Mouse (Mus musculus) myocyte (in vitro differentiated cells): ENCODE results near the gene Zfp518b. TPM values are rescaled to one million over a fixed set of nuclear protein-coding genes. Genes with fewer than 3 reads are reported as not detected.

Experiments
- H3K27me3 ChIP-seq: one replicate; pipeline ENCODE4 v1.6.1; 2011; ENCODE audit not compliant: control insufficient read depth, insufficient read depth, insufficient read length
- H3K36me3 ChIP-seq: one replicate; pipeline ENCODE4 v1.6.1; 2011; ENCODE audit not compliant: control insufficient read depth, insufficient read depth
- H3K4me2 ChIP-seq: one replicate; pipeline ENCODE4 v1.6.1; 2011; ENCODE audit warnings: low read depth, control low read depth
- H3K4me3 ChIP-seq: one replicate; pipeline ENCODE4 v1.5.1; 2011; ENCODE audit warnings: mild to moderate bottlenecking, control low read depth, moderate library complexity
- H3K79me2 ChIP-seq: one replicate; pipeline ENCODE4 v1.6.1; 2011; ENCODE audit not compliant: control insufficient read depth, insufficient read depth
- H3ac ChIP-seq: one replicate; pipeline ENCODE4 v1.6.1; 2011; ENCODE audit not compliant: control insufficient read depth, insufficient read length
- CEBPB ChIP-seq: IDR thresholded peaks from 2 replicates; pipeline ENCODE4 v1.6.1; 2011; ENCODE audit warnings: mild to moderate bottlenecking, moderate library complexity; ENCODE audit not compliant: poor library complexity, insufficient read depth, severe bottlenecking
- E2F4 ChIP-seq: IDR thresholded peaks from one replicate; pipeline ENCODE4 v1.6.1; 2011; ENCODE audit warnings: mild to moderate bottlenecking, control low read depth, moderate library complexity; ENCODE audit not compliant: insufficient read depth
- MAX ChIP-seq: IDR thresholded peaks from one replicate; pipeline ENCODE4 v1.6.1; 2011; ENCODE audit warnings: low read depth, mild to moderate bottlenecking, control low read depth
- MYOD1 ChIP-seq, 3 experiments: IDR thresholded peaks; one replicate each; pipeline ENCODE4 v1.6.1; 2011; ENCODE audit warnings: control low read depth in 2 of 3, low read depth in 2 of 3, mild to moderate bottlenecking in 2 of 3, moderate library complexity in 1 of 3; ENCODE audit not compliant: insufficient read length in 2 of 3, control insufficient read depth in 1 of 3
- MYOG ChIP-seq, 3 experiments: IDR thresholded peaks; one replicate each; pipeline ENCODE4 v1.6.1; 2011; ENCODE audit warnings: control low read depth in 2 of 3, low read depth in 2 of 3, mild to moderate bottlenecking in 2 of 3; ENCODE audit not compliant: insufficient read length in 2 of 3, control insufficient read depth in 1 of 3, insufficient read depth in 1 of 3
- POLR2A ChIP-seq: IDR thresholded peaks from one replicate; pipeline ENCODE4 v1.6.1; 2011; ENCODE audit warnings: low read depth, mild to moderate bottlenecking, control low read depth, moderate library complexity; ENCODE audit not compliant: insufficient read length
- POLR2AphosphoS2 ChIP-seq: IDR thresholded peaks from one replicate; pipeline ENCODE4 v1.6.1; 2011; ENCODE audit warnings: low read depth, control low read depth; ENCODE audit not compliant: insufficient read length
- REST ChIP-seq: IDR thresholded peaks from one replicate; pipeline ENCODE4 v1.6.1; 2011; ENCODE audit warnings: mild to moderate bottlenecking, control low read depth, moderate library complexity; ENCODE audit not compliant: insufficient read depth, insufficient read length
- SRF ChIP-seq: IDR thresholded peaks from one replicate; pipeline ENCODE4 v1.6.1; 2011; ENCODE audit warnings: low read depth; ENCODE audit not compliant: control insufficient read depth, insufficient read length
- TCF12 ChIP-seq: IDR thresholded peaks from one replicate; pipeline ENCODE4 v1.6.1; 2011; ENCODE audit warnings: mild to moderate bottlenecking, control low read depth; ENCODE audit not compliant: poor library complexity, insufficient read depth, severe bottlenecking
- TCF3 ChIP-seq: IDR thresholded peaks from one replicate; pipeline ENCODE4 v1.6.1; 2011; ENCODE audit warnings: low read depth, control low read depth; ENCODE audit not compliant: insufficient read length
- USF1 ChIP-seq: IDR thresholded peaks from one replicate; pipeline ENCODE4 v1.6.1; 2011; ENCODE audit warnings: low read depth, mild to moderate bottlenecking, control low read depth, moderate library complexity
- polyA plus RNA-seq: library from polyadenylated mRNA; unstranded; fragments of >200 nt; fragmentation: generic; extraction: Trizol; gene quantifications from one replicate; pipeline ENCODE4 v1.2.1, GENCODE M21; 2012; ENCODE audit warnings: missing spikeins

Zfp518b gene
- polyA plus RNA-seq = 3.1 TPM

DNA sequence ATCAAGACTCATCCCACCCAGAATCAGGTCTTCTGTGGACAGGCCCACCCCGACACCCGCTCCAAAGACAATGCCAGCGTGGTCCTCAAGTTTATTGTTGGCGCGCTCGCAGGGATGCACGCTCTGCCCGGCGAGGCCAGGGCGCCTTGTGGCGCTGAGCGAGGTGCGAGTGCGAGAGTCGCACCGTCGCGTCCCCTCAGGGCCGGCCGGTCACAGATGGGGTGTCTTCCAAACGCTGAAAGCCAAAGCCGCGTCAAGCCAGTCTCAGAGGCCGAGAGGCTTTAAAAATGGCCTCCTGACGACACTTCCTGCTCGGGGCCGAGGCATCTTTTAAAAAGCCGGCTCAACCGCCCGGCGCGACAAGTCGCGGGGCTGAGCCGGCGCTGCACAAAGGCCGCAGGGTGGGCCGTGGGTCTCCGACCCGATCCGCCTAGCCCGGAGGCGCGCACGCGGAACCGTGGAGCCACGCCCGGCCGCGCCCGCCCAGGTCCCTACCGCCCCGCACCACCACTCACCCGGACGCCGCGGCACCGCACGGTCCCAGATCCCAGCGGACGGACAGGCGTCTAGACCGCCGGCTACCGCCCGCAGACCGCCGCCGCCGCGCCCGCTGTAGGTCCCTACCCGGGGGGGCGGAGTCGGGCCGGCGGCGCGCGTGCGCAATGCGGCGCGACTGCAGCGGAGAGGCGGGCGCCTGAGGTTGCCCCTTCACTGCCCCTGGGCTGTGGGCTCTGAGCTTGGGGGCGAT lies at the start of gene Zfp518b:
TSS of gene Zfp518b (minus strand) at position 663 of the 748 bp plus-strand sequence.
- Histone ChIP-seq H3K27me3 (no peaks in the 10 kb centered on the region), H3K4me2 (peak within 1 kb of the TSS; percentile 75), H3K4me3 (peak within 1 kb of the TSS; percentile 24), H3K36me3 (no peaks in the 10 kb centered on the region), H3K79me2 (no peaks in the 10 kb centered on the region), H3ac (peak within 1 kb of the TSS; percentile 26)
- TF ChIP-seq TCF3 (no peak), POLR2A (peak; percentile 75)

DNA sequence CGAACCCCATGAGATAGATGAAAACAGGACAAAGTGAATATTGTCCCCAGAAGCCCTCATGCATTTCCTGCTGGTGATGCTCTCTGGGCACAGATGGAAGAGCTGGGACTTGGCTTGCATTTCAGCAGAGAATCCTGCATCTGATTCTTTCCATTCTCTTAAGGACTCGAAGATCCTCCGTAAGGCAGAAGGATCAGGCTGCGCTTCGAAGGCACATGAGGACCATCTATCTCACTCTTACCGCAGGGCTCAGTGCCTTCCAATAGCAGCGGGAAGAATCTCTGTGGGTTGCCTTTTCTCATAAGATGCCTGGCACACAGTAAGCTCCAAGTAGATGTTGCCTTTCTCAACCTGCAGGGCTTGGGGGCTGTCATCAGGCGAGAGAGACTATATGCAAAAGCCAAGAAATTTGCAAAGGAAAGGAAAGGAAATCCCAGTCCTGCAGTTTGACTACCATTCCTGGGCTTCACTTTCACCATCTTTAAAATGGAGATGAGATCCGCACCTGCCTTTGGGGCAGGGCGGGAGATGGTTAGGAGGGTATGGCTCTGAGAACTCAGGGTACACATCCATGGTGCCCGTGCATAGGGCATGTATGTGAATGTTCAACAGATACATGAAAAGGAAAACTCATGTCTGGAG lies 24.4 kb upstream of the Zfp518b start:
- no peaks in the 10 kb centered on the region for H3K36me3 ChIP-seq
- H3K4me2 ChIP-seq = no peak overlapping the region
- H3K4me3 ChIP-seq = no peak overlapping the region
- H3K79me2 ChIP-seq = no peaks in the 10 kb centered on the region
- no peak overlapping the region for H3ac ChIP-seq
- TF ChIP-seq REST (no peak), MYOG (IDR thresholded peaks at IDR 0.05; ENCODE audit: control insufficient read depth in 1 of 3, insufficient read depth in 1 of 3, insufficient read length in 2 of 3, low read depth in 2 of 3) (no peak), TCF3 (no peak), E2F4 (no peak), POLR2AphosphoS2 (no peak), POLR2A (no peak), USF1 (no peak), SRF (no peak), MAX (no peak), CEBPB (no peak), MYOD1 (IDR thresholded peaks at IDR 0.05; ENCODE audit: control insufficient read depth in 1 of 3, insufficient read length in 2 of 3, low read depth in 2 of 3) (no peak), TCF12 (no peak)
- H3K27me3 ChIP-seq = no peaks in the 10 kb centered on the region

DNA sequence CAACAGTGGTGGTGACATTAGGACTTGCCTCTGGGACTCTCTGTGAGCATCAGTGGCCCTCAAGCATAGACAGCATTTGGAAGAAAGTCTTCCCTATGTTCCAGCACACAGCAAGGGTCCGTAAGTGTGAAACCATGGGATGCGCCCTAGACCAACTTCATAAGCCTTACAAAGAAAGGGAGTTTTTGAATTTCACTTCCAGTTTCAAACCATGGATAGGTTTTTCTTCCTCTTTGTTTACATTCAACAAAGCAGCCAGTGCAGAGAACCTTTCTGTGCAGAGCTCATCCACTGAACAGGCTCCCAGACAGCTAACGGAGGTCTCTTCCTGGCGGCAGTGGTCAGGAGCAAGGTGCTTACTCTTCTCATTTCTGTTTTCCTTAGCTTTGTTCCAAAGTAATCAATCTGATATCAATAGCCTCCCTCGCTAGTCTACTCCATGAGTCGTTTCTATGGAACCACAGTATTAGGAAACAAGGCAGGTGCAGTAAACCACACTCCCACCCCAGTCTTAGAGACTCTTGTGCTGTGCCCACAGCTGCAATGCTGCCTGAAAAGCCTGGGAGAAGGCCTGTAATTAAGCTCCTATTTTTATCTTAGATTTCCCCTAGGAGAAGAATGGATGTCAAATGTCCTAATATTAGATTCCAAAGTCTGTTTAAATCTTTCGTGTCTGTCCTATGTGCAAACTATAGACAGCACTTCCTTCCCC lies 22.9 kb upstream of the Zfp518b start:
- Histone ChIP-seq H3K36me3 (no peaks in the 10 kb centered on the region), H3K4me2 (no peak overlapping the region), H3ac (no peak overlapping the region), H3K4me3 (no peak overlapping the region), H3K27me3 (no peaks in the 10 kb centered on the region), H3K79me2 (no peaks in the 10 kb centered on the region)
- TF ChIP-seq MYOD1 (IDR thresholded peaks at IDR 0.05; ENCODE audit: control insufficient read depth in 1 of 3, insufficient read length in 2 of 3, low read depth in 2 of 3) = no peak

DNA sequence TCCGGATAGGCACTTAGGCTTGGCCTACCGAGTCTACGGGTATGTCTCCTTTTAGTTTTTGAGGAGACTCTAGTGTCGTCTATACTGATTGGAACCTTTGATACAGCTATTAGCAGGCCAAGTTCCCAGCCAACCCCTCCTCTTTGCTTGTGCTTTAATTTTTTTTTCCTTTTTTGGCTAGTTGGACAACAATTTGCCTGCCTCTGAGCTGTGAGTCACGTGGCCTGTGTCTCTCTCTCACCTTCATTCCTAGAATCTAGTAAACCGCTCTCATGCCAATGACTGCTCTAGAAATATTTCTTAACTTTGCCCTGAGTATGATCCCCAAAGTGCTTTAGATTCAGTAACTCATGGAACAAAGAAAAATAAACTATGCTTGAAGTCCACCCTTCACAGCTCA lies 18.3 kb upstream of the Zfp518b start:
- no peak for TF ChIP-seq CEBPB
- no peak for TF ChIP-seq TCF12
- no peak for TF ChIP-seq MYOG (IDR thresholded peaks at IDR 0.05; ENCODE audit: control insufficient read depth in 1 of 3, insufficient read depth in 1 of 3, insufficient read length in 2 of 3, low read depth in 2 of 3)
- TF ChIP-seq MYOD1 (IDR thresholded peaks at IDR 0.05; ENCODE audit: control insufficient read depth in 1 of 3, insufficient read length in 2 of 3, low read depth in 2 of 3) = no peak
- TF ChIP-seq TCF3 = no peak
- no peak for TF ChIP-seq POLR2A
- TF ChIP-seq POLR2AphosphoS2 = no peak
- TF ChIP-seq E2F4 = no peak
- no peak for TF ChIP-seq REST
- no peak for TF ChIP-seq USF1
- no peak for TF ChIP-seq MAX
- TF ChIP-seq SRF = no peak
- Histone ChIP-seq H3K4me3 (no peak overlapping the region), H3K79me2 (no peaks in the 10 kb centered on the region), H3ac (no peak overlapping the region), H3K4me2 (no peak overlapping the region), H3K27me3 (no peaks in the 10 kb centered on the region), H3K36me3 (no peaks in the 10 kb centered on the region)

GRCm38 (mm10) chr5:38702091-38702490 lies 17.5 kb upstream of the Zfp518b start:
- no peak overlapping the region for H3K4me2 ChIP-seq
- no peak overlapping the region for H3K4me3 ChIP-seq
- no peak overlapping the region for H3ac ChIP-seq
- H3K79me2 ChIP-seq = no peaks in the 10 kb centered on the region
- H3K27me3 ChIP-seq = no peaks in the 10 kb centered on the region
- TF ChIP-seq POLR2AphosphoS2 (no peak), USF1 (no peak), TCF3 (no peak), REST (no peak), MYOG (IDR thresholded peaks at IDR 0.05; ENCODE audit: control insufficient read depth in 1 of 3, insufficient read depth in 1 of 3, insufficient read length in 2 of 3, low read depth in 2 of 3) (no peak)
- no peaks in the 10 kb centered on the region for H3K36me3 ChIP-seq
